Mouse (Mus musculus): Measurements from ENCODE around the gene Eef1a2. TPM values are rescaled to one million over a fixed set of nuclear protein-coding genes. Genes with fewer than 3 reads are reported as not detected.

Gene Eef1a2
- total RNA-seq, 2 experiments from 2014 or later: not detected

- ATAC-seq (ENCODE audit: poor library complexity, severe bottlenecking): no peak
Observed at GRCm38 (mm10) chr2:181134591-181135445, 22.0 kb downstream of the Eef1a2 start, which contains the start of gene Kcnq2. Gene Kcnq2 (minus strand): TSS chr2:181135300.

- no peak for ATAC-seq (ENCODE audit: poor library complexity, severe bottlenecking)
Observed at GRCm38 (mm10) chr2:181133837-181134590, 22.8 kb downstream of the Eef1a2 start.

DNA sequence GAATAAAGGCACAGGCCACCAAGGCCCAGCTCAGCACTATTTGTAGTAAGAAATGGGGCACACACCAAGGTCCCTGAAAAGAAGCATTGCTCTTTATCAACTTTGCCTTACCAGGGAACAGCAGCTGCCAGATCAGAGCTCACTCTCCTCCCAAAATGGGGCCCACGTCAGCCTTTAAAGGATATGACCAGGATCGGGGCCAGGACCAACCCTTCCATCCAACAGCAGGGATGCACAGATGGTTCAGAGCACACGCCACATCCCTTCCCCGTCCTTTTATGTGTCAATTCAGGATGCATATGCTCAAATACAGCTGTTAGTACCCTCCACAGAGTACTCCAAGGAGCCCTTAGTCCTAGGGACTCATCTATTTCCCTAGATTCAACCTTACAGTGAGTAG lies 26.6 kb downstream of the Eef1a2 start:
- ATAC-seq (ENCODE audit: poor library complexity, severe bottlenecking): no peak

GRCm38 (mm10) chr2:181128963-181129362 lies 27.9 kb downstream of the Eef1a2 start:
- ATAC-seq (ENCODE audit: poor library complexity, severe bottlenecking): no peak

DNA sequence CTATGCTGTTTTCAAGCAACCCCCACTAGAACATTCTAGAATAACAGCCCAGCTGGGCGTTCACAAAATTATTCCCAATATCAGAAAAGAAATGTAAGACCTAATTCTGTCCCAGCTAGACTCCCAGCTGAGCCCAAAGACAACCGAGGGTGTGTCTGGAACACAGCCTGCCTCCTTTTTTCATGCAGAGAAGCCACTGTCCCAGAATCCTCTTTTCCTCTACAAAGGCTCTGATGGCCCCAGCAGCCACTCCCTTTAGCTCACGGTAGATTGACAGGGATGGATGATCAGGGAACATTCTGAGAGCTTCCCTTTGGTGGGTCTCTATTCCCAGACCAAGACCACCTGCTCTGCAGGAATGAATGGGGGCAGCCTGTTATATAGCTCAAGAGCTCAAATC lies 29.0 kb downstream of the Eef1a2 start:
- ATAC-seq (ENCODE audit: poor library complexity, severe bottlenecking): no peak

GRCm38 (mm10) chr2:181125726-181126455 lies 30.9 kb downstream of the Eef1a2 start:
- no peak for ATAC-seq (ENCODE audit: poor library complexity, severe bottlenecking)

DNA sequence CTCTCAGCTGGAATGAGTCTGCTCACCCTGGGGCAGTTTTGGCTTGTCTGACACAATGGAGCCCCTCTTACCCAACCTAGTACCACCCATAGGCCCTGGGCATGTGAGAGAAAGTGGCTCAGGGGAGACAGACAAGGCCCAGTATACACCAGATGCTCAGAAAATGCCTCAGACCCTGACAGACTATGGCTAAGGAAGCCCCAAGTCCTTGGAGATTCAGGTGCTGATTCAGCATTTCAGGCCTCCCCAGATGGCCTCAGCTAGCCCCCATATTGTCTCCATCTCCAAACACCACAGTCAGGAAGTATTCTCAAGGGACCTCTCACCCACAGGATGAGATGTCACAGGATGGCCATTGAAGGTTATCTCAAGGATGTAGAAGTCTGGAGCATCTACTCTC lies 34.2 kb downstream of the Eef1a2 start:
- no peak for ATAC-seq (ENCODE audit: poor library complexity, severe bottlenecking)

GRCm38 (mm10) chr2:181120922-181121449 lies 35.8 kb downstream of the Eef1a2 start:
- ATAC-seq (ENCODE audit: poor library complexity, severe bottlenecking): no peak

DNA sequence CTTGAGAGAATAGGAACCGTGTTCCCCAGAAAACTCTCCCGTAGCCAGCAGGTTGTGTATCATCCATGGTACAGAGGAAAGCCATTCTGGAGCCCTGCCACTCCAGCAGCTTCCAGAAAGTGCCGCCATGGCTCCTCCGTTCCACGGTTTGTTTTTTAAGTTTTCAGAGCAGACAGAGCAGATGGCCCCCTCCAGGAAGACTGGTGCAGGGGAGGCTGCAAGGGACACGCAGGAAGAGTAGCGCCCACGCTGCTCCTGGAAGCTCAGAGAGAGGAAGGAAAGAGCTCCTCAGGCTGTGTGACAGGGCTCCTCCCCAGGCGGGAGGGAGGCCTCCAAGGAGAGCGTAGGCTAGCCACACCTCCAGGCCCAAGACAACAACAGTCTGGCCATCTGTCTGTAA lies 36.9 kb downstream of the Eef1a2 start:
- ATAC-seq (ENCODE audit: poor library complexity, severe bottlenecking): no peak

- no peak for ATAC-seq (ENCODE audit: poor library complexity, severe bottlenecking)
Observed at GRCm38 (mm10) chr2:181116436-181116835, 40.4 kb downstream of the Eef1a2 start.

GRCm38 (mm10) chr2:181115367-181115766 lies 41.4 kb downstream of the Eef1a2 start:
- ATAC-seq (ENCODE audit: poor library complexity, severe bottlenecking): no peak

DNA sequence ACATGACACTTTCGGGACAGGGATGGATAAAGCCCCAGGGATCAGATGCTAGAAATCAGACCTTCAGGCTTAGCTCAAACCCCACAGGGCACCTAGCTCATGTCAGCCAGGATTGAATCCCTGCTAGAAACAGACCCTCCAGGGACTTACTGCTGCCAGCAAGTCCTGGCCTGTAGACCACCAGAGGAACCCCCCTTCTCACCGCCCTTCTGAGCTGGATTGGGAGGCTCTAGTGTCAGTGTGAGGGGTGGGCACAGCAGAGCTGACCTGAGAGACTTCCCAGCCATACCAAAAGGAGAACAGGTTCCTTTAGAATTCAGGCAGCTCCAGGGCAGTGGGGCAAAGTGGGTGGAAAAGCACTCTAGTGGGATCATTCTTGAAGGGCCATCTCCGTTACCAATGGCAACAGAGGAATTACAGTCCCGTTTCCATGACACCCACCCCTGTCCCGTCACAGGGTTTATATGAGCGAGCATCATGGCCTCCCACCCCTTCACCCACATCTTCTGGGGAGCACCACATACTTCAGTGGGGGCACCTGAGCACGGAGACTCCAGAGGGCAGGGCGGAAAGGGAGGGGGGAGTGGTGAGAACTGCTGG lies 43.0 kb downstream of the Eef1a2 start:
- no peak for ATAC-seq (ENCODE audit: poor library complexity, severe bottlenecking)

- ATAC-seq (ENCODE audit: poor library complexity, severe bottlenecking): no peak
Observed at GRCm38 (mm10) chr2:181111665-181112064, 45.1 kb downstream of the Eef1a2 start.

DNA sequence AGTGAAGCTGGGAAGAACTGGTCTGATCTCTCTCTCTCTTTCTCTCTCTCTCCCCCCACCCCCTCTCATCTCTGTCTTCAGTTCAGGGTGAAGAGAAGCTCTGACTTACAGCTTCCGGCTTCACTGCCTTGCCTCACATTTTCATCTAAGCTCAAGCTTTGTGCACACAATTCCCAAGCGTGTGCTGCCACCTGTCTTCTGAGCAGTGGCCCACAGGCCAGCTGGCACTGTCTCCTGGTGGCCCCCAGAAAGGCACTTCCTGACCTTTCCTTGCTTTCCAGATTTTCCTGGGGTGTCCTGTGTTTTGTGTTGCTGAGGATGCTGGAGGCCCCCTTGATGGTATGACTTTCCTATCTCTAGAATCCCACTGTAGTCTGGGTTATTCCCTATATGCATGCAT lies 52.7 kb downstream of the Eef1a2 start:
- ATAC-seq (ENCODE audit: poor library complexity, severe bottlenecking): no peak

GRCm38 (mm10) chr2:181102161-181102560 lies 54.7 kb downstream of the Eef1a2 start:
- ATAC-seq (ENCODE audit: poor library complexity, severe bottlenecking): no peak

- ATAC-seq (ENCODE audit: poor library complexity, severe bottlenecking): no peak
Observed at GRCm38 (mm10) chr2:181101626-181102025, 55.2 kb downstream of the Eef1a2 start.

- ATAC-seq (ENCODE audit: poor library complexity, severe bottlenecking): no peak
Observed at GRCm38 (mm10) chr2:181100087-181100486, 56.7 kb downstream of the Eef1a2 start.
